Mouse (Mus musculus): Measurements from ENCODE around the gene Lmo1. TPM values are rescaled to one million over a fixed set of nuclear protein-coding genes. Genes with fewer than 3 reads are reported as not detected.

Gene Lmo1
- polyA plus RNA-seq, 1 experiment from 2014 or later, result 11.8 TPM

DNA sequence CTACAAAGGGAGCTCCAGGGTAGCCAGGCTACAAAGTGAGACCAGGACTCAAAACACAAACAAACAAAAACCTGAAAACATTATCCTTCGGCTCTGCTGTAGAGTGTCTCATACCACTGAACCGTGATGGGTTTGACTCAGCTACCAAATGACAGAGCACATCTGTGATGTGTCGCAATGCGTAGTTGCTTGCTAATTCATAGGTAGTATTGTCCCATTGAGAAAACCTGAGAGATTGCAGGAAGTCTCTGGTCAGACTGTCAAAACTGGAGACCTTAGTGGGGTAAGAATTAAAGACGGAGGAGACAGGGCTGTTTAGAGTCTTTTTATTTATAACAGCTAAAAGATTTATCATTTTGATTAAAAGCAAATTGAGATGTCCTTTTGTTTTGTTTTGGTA lies 10.6 kb upstream of the Lmo1 start:
- 60% methylated on average over 5 of the region's 5 CpGs for WGBS
- ATAC-seq (ENCODE audit: low read depth), result no peak
- H3K27ac ChIP-seq (ENCODE audit: low read length), result no peak overlapping the region
- no peaks in the 10 kb centered on the region for H3K36me3 ChIP-seq (ENCODE audit: control insufficient read depth, insufficient read depth, low read length)
- no peaks in the 10 kb centered on the region; the same call in 1 of the 2 replicates for H3K27me3 ChIP-seq (ENCODE audit: control insufficient read depth, insufficient read depth, low read depth, low read length)
- no peaks in the 10 kb centered on the region for H3K9me3 ChIP-seq (ENCODE audit: control insufficient read depth, low read length)
- no peak overlapping the region for H3K4me2 ChIP-seq (ENCODE audit: low read depth, low read length)
- H3K9ac ChIP-seq (ENCODE audit: low read length), result no peak overlapping the region
- no peaks in the 10 kb centered on the region for H3K4me1 ChIP-seq (replicated peaks; ENCODE audit: control insufficient read depth, insufficient read depth, low read length)
- no peak overlapping the region for H3K4me3 ChIP-seq (ENCODE audit: low read length)

DNA sequence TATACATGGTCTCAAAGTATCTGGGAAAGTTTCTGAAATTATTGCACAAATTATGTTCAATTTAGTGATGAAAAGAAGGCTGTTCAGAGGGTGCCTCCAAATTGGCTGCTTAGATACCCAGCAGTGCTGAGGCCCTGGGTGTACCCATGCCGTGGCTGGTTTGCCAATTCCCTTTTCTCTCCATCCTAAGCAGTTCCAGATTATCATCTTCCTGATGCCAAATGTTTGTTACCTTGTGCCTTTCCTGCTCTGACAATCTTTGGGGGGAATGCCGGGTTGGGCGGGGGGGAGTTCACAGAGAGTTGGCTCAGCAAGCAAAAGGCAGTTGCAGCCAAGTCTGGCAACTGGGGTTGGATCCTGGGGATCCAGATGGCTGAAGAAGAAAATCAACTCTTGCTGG lies 1.7 kb upstream of the Lmo1 start:
- ATAC-seq (ENCODE audit: low read depth), result no peak
- H3K27me3 ChIP-seq (ENCODE audit: control insufficient read depth, insufficient read depth, low read depth, low read length), result peaks cover 24% of the 10 kb centered on the region
- H3K4me3 ChIP-seq (ENCODE audit: low read length), result no peak overlapping the region
- H3K4me1 ChIP-seq (replicated peaks; ENCODE audit: control insufficient read depth, insufficient read depth, low read length), result 0 out of 2 replicates have a peak, but pooled peaks cover 9% of the 10 kb centered on the region
- no peak overlapping the region for H3K4me2 ChIP-seq (ENCODE audit: low read depth, low read length)
- H3K36me3 ChIP-seq (ENCODE audit: control insufficient read depth, insufficient read depth, low read length), result no peaks in the 10 kb centered on the region
- WGBS, result 58% methylated on average over 3 of the region's 3 CpGs
- H3K9ac ChIP-seq (ENCODE audit: low read length), result no peak overlapping the region
- H3K9me3 ChIP-seq (ENCODE audit: control insufficient read depth, low read length), result no peaks in the 10 kb centered on the region
- H3K27ac ChIP-seq (ENCODE audit: low read length), result no peak overlapping the region

GRCm38 (mm10) chr7:109175670-109176625 lies 941 bp upstream of the Lmo1 start:
- Histone ChIP-seq H3K36me3 (ENCODE audit: control insufficient read depth, insufficient read depth, low read length) (no peaks in the 10 kb centered on the region), H3K27me3 (ENCODE audit: control insufficient read depth, insufficient read depth, low read depth, low read length) (peaks cover 24% of the 10 kb centered on the region), H3K27ac (ENCODE audit: low read length) (no peak overlapping the region), H3K9me3 (ENCODE audit: control insufficient read depth, low read length) (no peaks in the 10 kb centered on the region), H3K9ac (ENCODE audit: low read length) (peak overlapping the region; percentile 72; the same call in 1 of the 2 replicates), H3K4me2 (ENCODE audit: low read depth, low read length) (peak overlapping the region; percentile 98), H3K4me3 (ENCODE audit: low read length) (peak overlapping the region; percentile 69), H3K4me1 (replicated peaks; ENCODE audit: control insufficient read depth, insufficient read depth, low read length) (0 out of 2 replicates have a peak, but pooled peaks cover 9% of the 10 kb centered on the region)
- 30% methylated on average over 13 of the region's 13 CpGs for WGBS
- ATAC-seq (ENCODE audit: low read depth), result peak; percentile 72

- Histone ChIP-seq H3K9me3 (ENCODE audit: control insufficient read depth, low read length) (no peaks in the 10 kb centered on the region), H3K27ac (ENCODE audit: low read length) (peak overlapping the region; percentile 24; the same call in 1 of the 2 replicates), H3K9ac (ENCODE audit: low read length) (peak overlapping the region; percentile 72), H3K36me3 (ENCODE audit: control insufficient read depth, insufficient read depth, low read length) (no peaks in the 10 kb centered on the region), H3K27me3 (ENCODE audit: control insufficient read depth, insufficient read depth, low read depth, low read length) (peaks cover 27% of the 10 kb centered on the region), H3K4me1 (replicated peaks; ENCODE audit: control insufficient read depth, insufficient read depth, low read length) (peaks cover 13% of the 10 kb centered on the region; the same call in 1 of the 2 replicates), H3K4me3 (ENCODE audit: low read length) (peak overlapping the region; percentile 69), H3K4me2 (ENCODE audit: low read depth, low read length) (peak overlapping the region; percentile 98)
- 5% methylated on average over 31 of the region's 31 CpGs for WGBS
- peak; percentile 44 for ATAC-seq (ENCODE audit: low read depth)
Observed at GRCm38 (mm10) chr7:109174337-109174948, 564 bp downstream of the Lmo1 start.

DNA sequence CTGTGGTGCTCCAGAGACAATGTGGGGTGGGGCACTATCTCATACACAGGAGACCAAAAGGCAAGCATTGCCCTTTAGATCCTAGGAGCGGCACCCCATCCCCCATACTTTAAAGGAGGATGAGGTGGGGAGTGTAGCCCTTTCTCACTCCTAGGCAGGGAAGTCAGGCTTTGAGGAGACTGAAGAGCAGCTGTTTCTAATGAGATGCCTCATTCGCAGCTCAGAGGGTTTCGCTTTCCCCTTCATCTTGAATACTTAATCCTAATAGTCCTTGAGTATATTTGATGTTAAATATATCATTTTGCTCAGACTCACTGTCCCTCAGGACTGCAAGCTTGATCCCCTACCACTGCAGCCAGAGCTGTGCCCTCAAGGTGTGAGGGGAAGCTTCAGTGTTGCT lies 3.1 kb downstream of the Lmo1 start:
- no peak for ATAC-seq (ENCODE audit: low read depth)
- H3K9me3 ChIP-seq (ENCODE audit: control insufficient read depth, low read length), result no peaks in the 10 kb centered on the region
- peaks cover 17% of the 10 kb centered on the region; the same call in 1 of the 2 replicates for H3K4me1 ChIP-seq (replicated peaks; ENCODE audit: control insufficient read depth, insufficient read depth, low read length)
- H3K36me3 ChIP-seq (ENCODE audit: control insufficient read depth, insufficient read depth, low read length), result no peaks in the 10 kb centered on the region
- H3K27me3 ChIP-seq (ENCODE audit: control insufficient read depth, insufficient read depth, low read depth, low read length), result peaks cover 33% of the 10 kb centered on the region
- no peak overlapping the region for H3K27ac ChIP-seq (ENCODE audit: low read length)
- no peak overlapping the region for H3K4me3 ChIP-seq (ENCODE audit: low read length)
- 57% methylated on average over 3 of the region's 3 CpGs for WGBS
- no peak overlapping the region for H3K4me2 ChIP-seq (ENCODE audit: low read depth, low read length)
- H3K9ac ChIP-seq (ENCODE audit: low read length), result no peak overlapping the region

GRCm38 (mm10) chr7:109170441-109170820 lies 4.6 kb downstream of the Lmo1 start:
- Histone ChIP-seq H3K4me3 (ENCODE audit: low read length) (peak overlapping the region; percentile 49), H3K27me3 (ENCODE audit: control insufficient read depth, insufficient read depth, low read depth, low read length) (peaks cover 23% of the 10 kb centered on the region), H3K4me2 (ENCODE audit: low read depth, low read length) (peak overlapping the region; percentile 81), H3K9ac (ENCODE audit: low read length) (no peak overlapping the region), H3K9me3 (ENCODE audit: control insufficient read depth, low read length) (no peaks in the 10 kb centered on the region), H3K36me3 (ENCODE audit: control insufficient read depth, insufficient read depth, low read length) (no peaks in the 10 kb centered on the region), H3K4me1 (replicated peaks; ENCODE audit: control insufficient read depth, insufficient read depth, low read length) (peaks cover 11% of the 10 kb centered on the region; the same call in 1 of the 2 replicates), H3K27ac (ENCODE audit: low read length) (no peak overlapping the region)
- peak; percentile 24; the same call in 1 of the 2 replicates for ATAC-seq (ENCODE audit: low read depth)
- under 1% methylated on average over 17 of the region's 17 CpGs for WGBS

- Histone ChIP-seq H3K27me3 (ENCODE audit: control insufficient read depth, insufficient read depth, low read depth, low read length) (peaks cover 22% of the 10 kb centered on the region), H3K4me2 (ENCODE audit: low read depth, low read length) (peak overlapping the region; percentile 81), H3K4me1 (replicated peaks; ENCODE audit: control insufficient read depth, insufficient read depth, low read length) (peaks cover 8% of the 10 kb centered on the region; the same call in 1 of the 2 replicates), H3K9ac (ENCODE audit: low read length) (peak overlapping the region; percentile 50), H3K9me3 (ENCODE audit: control insufficient read depth, low read length) (no peaks in the 10 kb centered on the region), H3K4me3 (ENCODE audit: low read length) (peak overlapping the region; percentile 49), H3K27ac (ENCODE audit: low read length) (no peak overlapping the region), H3K36me3 (ENCODE audit: control insufficient read depth, insufficient read depth, low read length) (no peaks in the 10 kb centered on the region)
- WGBS, result under 1% methylated on average over 70 of the region's 72 CpGs
- peak; percentile 28; the same call in 1 of the 2 replicates for ATAC-seq (ENCODE audit: low read depth)
Observed at GRCm38 (mm10) chr7:109169505-109170440, 5.2 kb downstream of the Lmo1 start.

GRCm38 (mm10) chr7:109168716-109169115 lies 6.3 kb downstream of the Lmo1 start:
- Histone ChIP-seq H3K9me3 (ENCODE audit: control insufficient read depth, low read length) (no peaks in the 10 kb centered on the region), H3K4me3 (ENCODE audit: low read length) (no peak overlapping the region), H3K27me3 (ENCODE audit: control insufficient read depth, insufficient read depth, low read depth, low read length) (peaks cover 16% of the 10 kb centered on the region), H3K9ac (ENCODE audit: low read length) (no peak overlapping the region), H3K4me1 (replicated peaks; ENCODE audit: control insufficient read depth, insufficient read depth, low read length) (peaks cover 8% of the 10 kb centered on the region; the same call in 1 of the 2 replicates), H3K36me3 (ENCODE audit: control insufficient read depth, insufficient read depth, low read length) (no peaks in the 10 kb centered on the region), H3K4me2 (ENCODE audit: low read depth, low read length) (no peak overlapping the region), H3K27ac (ENCODE audit: low read length) (no peak overlapping the region)
- 88% methylated on average over 7 of the region's 7 CpGs for WGBS
- ATAC-seq (ENCODE audit: low read depth), result no peak

All from lung, embryonic 16.5 days (tissue).